Mouse (Mus musculus) CH12.LX (cell line): ENCODE results near the gene Mpv17l2. TPM values are rescaled to one million over a fixed set of nuclear protein-coding genes. Genes with fewer than 3 reads are reported as not detected.

ENCODE experiments used
- DNase-seq: peaks from one replicate; pipeline ENCODE4 v3.0.0-alpha.2; 2013; ENCODE audit errors: extremely low read depth
- H3K27ac ChIP-seq: 2 replicates; pipeline ENCODE4 v1.5.1; 2012; ENCODE audit warnings: low read depth, mild to moderate bottlenecking, control low read depth, moderate library complexity; ENCODE audit not compliant: insufficient read depth
- H3K27me3 ChIP-seq: replicated peaks from 2 replicates; pipeline ENCODE3; 2012; ENCODE audit warnings: inconsistent platforms
- H3K36me3 ChIP-seq, 2 experiments: replicated peaks in 1 of 2; 2 replicates each; pipeline versions ENCODE3 to v1.6.1; 2012; ENCODE audit warnings: inconsistent platforms in 1 of 2, low read length in 1 of 2, mild to moderate bottlenecking in 1 of 2, mixed read lengths in 1 of 2, moderate library complexity in 1 of 2; ENCODE audit not compliant: control insufficient read depth in 1 of 2, insufficient read depth in 1 of 2
- H3K4me1 ChIP-seq, 2 experiments: 2 replicates each; pipeline ENCODE4 v1.6.1; 2012; ENCODE audit warnings: inconsistent platforms in 1 of 2, moderate library complexity in 1 of 2; ENCODE audit not compliant: insufficient read depth in 2 of 2, control insufficient read depth in 1 of 2
- H3K4me2 ChIP-seq: 2 replicates; pipeline ENCODE4 v1.6.1; 2012; ENCODE audit warnings: low read depth, mild to moderate bottlenecking, control low read depth; ENCODE audit not compliant: poor library complexity, insufficient read depth, severe bottlenecking
- H3K4me3 ChIP-seq, 3 experiments: fragments of 150-350 bp in 1 of 3; sonication (generic) in 1 of 3; replicated peaks in 1 of 3; 2 replicates each; pipeline versions ENCODE3 to v1.5.1; 2011 to 2012; ENCODE audit warnings: low read depth in 2 of 3, low read length in 2 of 3, mild to moderate bottlenecking in 2 of 3, moderate library complexity in 2 of 3, control low read depth in 1 of 3, improper control_type of control experiment in 1 of 3, inconsistent platforms in 1 of 3, mixed read lengths in 1 of 3; ENCODE audit not compliant: poor library complexity in 1 of 3
- H3K79me2 ChIP-seq: replicated peaks from 2 replicates; pipeline ENCODE4 v1.6.1; 2012; ENCODE audit warnings: mild to moderate bottlenecking, moderate library complexity; ENCODE audit not compliant: control insufficient read depth, poor library complexity, insufficient read depth, severe bottlenecking; ENCODE audit errors: extremely low read depth
- H3K9ac ChIP-seq: 2 replicates; pipeline ENCODE4 v1.6.1; 2012; ENCODE audit warnings: low read depth, mild to moderate bottlenecking, control low read depth, moderate library complexity; ENCODE audit not compliant: insufficient read depth
- H3K9me3 ChIP-seq: replicated peaks from 2 replicates; pipeline ENCODE3; 2012; ENCODE audit warnings: low read length, inconsistent platforms, mixed read lengths
- BHLHE40 ChIP-seq: IDR thresholded peaks from 2 replicates; pipeline ENCODE4 v1.6.1; 2011; ENCODE audit warnings: mild to moderate bottlenecking, low read depth, low read length, improper control_type of control experiment
- CHD1 ChIP-seq: IDR thresholded peaks from 2 replicates; pipeline ENCODE4 v1.6.1; 2012; ENCODE audit warnings: low read depth, low read length, improper control_type of control experiment, inconsistent platforms
- CHD2 ChIP-seq: IDR thresholded peaks from 2 replicates; pipeline ENCODE4 v1.6.1; 2011; ENCODE audit warnings: low read length, improper control_type of control experiment
- CTCF ChIP-seq, 2 experiments: IDR thresholded peaks in 1 of 2; conservative IDR thresholded peaks in 1 of 2; 2 replicates each; pipeline ENCODE4 v1.5.1; 2011 to 2012; ENCODE audit warnings: low read depth in 2 of 2, low read length in 2 of 2, improper control_type of control experiment in 1 of 2, inconsistent platforms in 1 of 2, mild to moderate bottlenecking in 1 of 2, moderate library complexity in 1 of 2
- E2F4 ChIP-seq: IDR thresholded peaks from 2 replicates; pipeline ENCODE4 v1.6.1; 2011; ENCODE audit warnings: low read depth, low read length, improper control_type of control experiment; ENCODE audit not compliant: insufficient replicate concordance
- ELF1 ChIP-seq: IDR thresholded peaks from 2 replicates; pipeline ENCODE4 v1.6.1; 2014; ENCODE audit warnings: low read depth, mild to moderate bottlenecking, inconsistent platforms, low read length, improper control_type of control experiment
- EP300 ChIP-seq: IDR thresholded peaks from 2 replicates; pipeline ENCODE4 v1.6.1; 2011; ENCODE audit warnings: low read length, improper control_type of control experiment
- ETS1 ChIP-seq: conservative IDR thresholded peaks from 2 replicates; pipeline ENCODE4 v1.6.1; 2012; ENCODE audit warnings: low read depth, mild to moderate bottlenecking, inconsistent platforms, low read length, improper control_type of control experiment, moderate library complexity
- GABPA ChIP-seq: IDR thresholded peaks from 2 replicates; pipeline ENCODE4 v1.6.1; 2012; ENCODE audit warnings: low read depth, low read length, improper control_type of control experiment, inconsistent platforms; ENCODE audit not compliant: insufficient replicate concordance
- HCFC1 ChIP-seq: IDR thresholded peaks from 2 replicates; pipeline ENCODE4 v1.6.1; 2012; ENCODE audit warnings: low read depth, mild to moderate bottlenecking, inconsistent platforms, low read length, improper control_type of control experiment
- IRF4 ChIP-seq: IDR thresholded peaks from 2 replicates; pipeline ENCODE4 v1.6.1; 2014; ENCODE audit warnings: low read depth, mild to moderate bottlenecking, inconsistent platforms, low read length, improper control_type of control experiment
- JUN ChIP-seq: IDR thresholded peaks from 2 replicates; pipeline ENCODE4 v1.6.1; 2011; ENCODE audit warnings: low read depth, mild to moderate bottlenecking, low read length, improper control_type of control experiment, moderate library complexity; ENCODE audit not compliant: insufficient read depth
- JUND ChIP-seq: conservative IDR thresholded peaks from 2 replicates; pipeline ENCODE4 v1.6.1; 2011; ENCODE audit warnings: low read depth, low read length, improper control_type of control experiment
- KAT2A ChIP-seq: IDR thresholded peaks from 2 replicates; pipeline ENCODE4 v1.6.1; 2012; ENCODE audit warnings: low read length, improper control_type of control experiment, inconsistent platforms; ENCODE audit not compliant: insufficient replicate concordance
- MAFK ChIP-seq: IDR thresholded peaks from 2 replicates; pipeline ENCODE4 v1.6.1; 2011; ENCODE audit warnings: low read length, improper control_type of control experiment; ENCODE audit not compliant: insufficient replicate concordance
- MAX ChIP-seq: IDR thresholded peaks from 2 replicates; pipeline ENCODE4 v1.6.1; 2011; ENCODE audit warnings: low read length, improper control_type of control experiment
- MAZ ChIP-seq: IDR thresholded peaks from 2 replicates; pipeline ENCODE4 v1.6.1; 2012; ENCODE audit warnings: low read depth, mild to moderate bottlenecking, inconsistent platforms, low read length, improper control_type of control experiment, moderate library complexity
- MEF2A ChIP-seq: IDR thresholded peaks from 2 replicates; pipeline ENCODE4 v1.6.1; 2014; ENCODE audit warnings: low read depth, mild to moderate bottlenecking, inconsistent platforms, low read length, improper control_type of control experiment, borderline replicate concordance
- MXI1 ChIP-seq: IDR thresholded peaks from 2 replicates; pipeline ENCODE4 v1.6.1; 2011; ENCODE audit warnings: mild to moderate bottlenecking, low read depth, low read length, improper control_type of control experiment
- MYC ChIP-seq: IDR thresholded peaks from 2 replicates; pipeline ENCODE4 v1.6.1; 2011; ENCODE audit warnings: low read depth, mild to moderate bottlenecking, improper control_type of control experiment, low read length
- NELFE ChIP-seq: IDR thresholded peaks from 2 replicates; pipeline ENCODE4 v1.6.1; 2011; ENCODE audit warnings: low read depth, low read length, improper control_type of control experiment
- NRF1 ChIP-seq: IDR thresholded peaks from 2 replicates; pipeline ENCODE4 v1.6.1; 2014; ENCODE audit warnings: low read depth, mild to moderate bottlenecking, inconsistent platforms, low read length, improper control_type of control experiment, moderate library complexity
- PAX5 ChIP-seq: IDR thresholded peaks from 2 replicates; pipeline ENCODE4 v1.6.1; 2012; ENCODE audit warnings: low read length, inconsistent platforms, mixed read lengths
- POLR2A ChIP-seq: IDR thresholded peaks from 2 replicates; pipeline ENCODE4 v1.6.1; 2011; ENCODE audit warnings: low read depth, mild to moderate bottlenecking, improper control_type of control experiment, low read length
- POLR2AphosphoS2 ChIP-seq: IDR thresholded peaks from 2 replicates; pipeline ENCODE4 v1.6.1; 2011; ENCODE audit warnings: low read depth, low read length, improper control_type of control experiment
- RAD21 ChIP-seq: IDR thresholded peaks from 2 replicates; pipeline ENCODE4 v1.6.1; 2011; ENCODE audit warnings: low read depth, mild to moderate bottlenecking, low read length, improper control_type of control experiment, moderate library complexity
- RCOR1 ChIP-seq: conservative IDR thresholded peaks from 2 replicates; pipeline ENCODE4 v1.6.1; 2012; ENCODE audit warnings: low read depth, mild to moderate bottlenecking, inconsistent platforms, low read length, improper control_type of control experiment
- SIN3A ChIP-seq: IDR thresholded peaks from 2 replicates; pipeline ENCODE4 v1.6.1; 2012; ENCODE audit warnings: low read length, improper control_type of control experiment, inconsistent platforms
- SMC3 ChIP-seq: IDR thresholded peaks from 2 replicates; pipeline ENCODE4 v1.6.1; 2011; ENCODE audit warnings: low read depth, low read length, improper control_type of control experiment
- TBP ChIP-seq: conservative IDR thresholded peaks from 2 replicates; pipeline ENCODE4 v1.6.1; 2011; ENCODE audit warnings: low read depth, low read length, improper control_type of control experiment
- TCF12 ChIP-seq: IDR thresholded peaks from 2 replicates; pipeline ENCODE4 v1.6.1; 2014; ENCODE audit warnings: low read depth, mild to moderate bottlenecking, inconsistent platforms, low read length, improper control_type of control experiment
- UBTF ChIP-seq: IDR thresholded peaks from 2 replicates; pipeline ENCODE4 v1.6.1; 2012; ENCODE audit warnings: low read depth, mild to moderate bottlenecking, inconsistent platforms, low read length, improper control_type of control experiment, moderate library complexity
- USF1 ChIP-seq: IDR thresholded peaks from 2 replicates; pipeline ENCODE4 v1.6.1; 2014; ENCODE audit warnings: low read depth, mild to moderate bottlenecking, inconsistent platforms, low read length, improper control_type of control experiment
- USF2 ChIP-seq: conservative IDR thresholded peaks from 2 replicates; pipeline ENCODE4 v1.6.1; 2011; ENCODE audit warnings: low read depth, low read length, improper control_type of control experiment
- ZC3H11A ChIP-seq: IDR thresholded peaks from 2 replicates; pipeline ENCODE4 v1.6.1; 2012; ENCODE audit warnings: low read depth, mild to moderate bottlenecking, inconsistent platforms, low read length, improper control_type of control experiment
- ZKSCAN1 ChIP-seq: IDR thresholded peaks from 2 replicates; pipeline ENCODE4 v1.6.1; 2012; ENCODE audit warnings: low read depth, inconsistent platforms, low read length, improper control_type of control experiment, borderline replicate concordance
- ZMIZ1 ChIP-seq: IDR thresholded peaks from 2 replicates; pipeline ENCODE4 v1.6.1; 2012; ENCODE audit warnings: low read depth, mild to moderate bottlenecking, inconsistent platforms, low read length, improper control_type of control experiment
- ZNF384 ChIP-seq: IDR thresholded peaks from 2 replicates; pipeline ENCODE4 v1.6.1; 2012; ENCODE audit warnings: low read depth, low read length, improper control_type of control experiment, inconsistent platforms
- dilution Hi-C: fragments of 300-500 bp; cut with MboI; formaldehyde crosslinking; loops from 2 replicates; pipeline ENCODE4 v1.14.3; 2020; ENCODE audit warnings: low sequenced_read_pairs; ENCODE audit not compliant: extremely low pct_unique_long_range_greater_than_20kb, extremely low pct_ligation_motif_present
- in situ Hi-C: fragments of 300-500 bp; cut with MboI; formaldehyde crosslinking; loops from 3 replicates; pipeline ENCODE4 v1.14.3; 2019; ENCODE audit warnings: low sequenced_read_pairs, low pct_ligation_motif_present, low pct_unique_long_range_greater_than_20kb, mixed read lengths
- polyA plus RNA-seq: library from polyadenylated mRNA; unstranded; fragments of >175 nt; gene quantifications from 2 replicates; pipeline ENCODE4 v1.2.1, GENCODE M21; 2012; ENCODE audit warnings: low read depth; ENCODE audit not compliant: insufficient read length
- total RNA-seq, 2 experiments: library from RNA; depleted of rRNA; stranded (reverse); fragments of 300-350 nt in 1 of 2; fragments of >200 nt in 1 of 2; gene quantifications; 2 replicates each; pipeline ENCODE4 v1.2.3; 2012 to 2014

The Mpv17l2 gene
- total and polyA plus RNA-seq, 3 experiments = 25.3 to 36.1 (median 27.1) TPM

DNA sequence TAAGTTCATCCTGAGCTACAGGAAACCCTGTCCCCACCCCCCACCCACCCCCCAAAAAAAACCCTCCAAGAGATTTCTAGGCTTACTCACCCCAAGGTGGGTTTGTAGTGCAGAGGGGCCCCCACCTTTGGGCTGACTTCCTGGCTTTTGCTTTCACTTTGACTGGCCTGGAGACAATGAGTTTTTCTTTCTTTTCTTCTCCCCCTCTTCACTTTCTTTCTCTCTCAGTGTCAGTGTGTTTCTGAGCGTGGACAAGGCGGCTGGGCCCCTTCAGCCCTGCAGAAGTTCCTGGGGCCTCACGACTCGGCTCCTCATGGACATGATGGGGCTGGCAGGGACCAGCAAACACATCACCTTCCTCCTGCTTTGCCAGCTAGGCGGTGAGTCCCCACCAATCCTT, 47.5 kb upstream of the Mpv17l2 start, which contains the start of gene Il12rb1:
Il12rb1 (plus strand) TSS at position 211 of the 400 bp plus-strand sequence.
- Histone ChIP-seq H3K79me2 (peaks cover 7% of the 10 kb centered on the region; the same call in 1 of the 2 replicates), H3K36me3 (peaks cover 19 to 29% of the 10 kb centered on the region in 2 experiments), H3K27ac (peak within 1 kb of the TSS; percentile 87), H3K9ac (peak within 1 kb of the TSS; percentile 46), H3K4me3 (peak within 1 kb of the TSS; percentile 62 to 65 (median 63)), H3K9me3 (no peaks in the 10 kb centered on the region), H3K4me1 (peaks cover 30 to 70% of the 10 kb centered on the region in 2 experiments), H3K4me2 (peak within 1 kb of the TSS; percentile 79), H3K27me3 (no peaks in the 10 kb centered on the region)
- TF ChIP-seq NRF1 (no peak), HCFC1 (no peak), KAT2A (no peak), MAZ (peak; percentile 91), USF2 (no peak), BHLHE40 (peak; percentile 54), SIN3A (peak; percentile 57; the same call in 1 of the 2 replicates), POLR2A (peak; percentile 57), JUN (no peak), ZMIZ1 (no peak), ETS1 (peak; percentile 80), TCF12 (peak; percentile 54; the same call in 1 of the 2 replicates), CTCF (conservative IDR thresholded peaks at IDR 0.05 in 1 of 2, IDR thresholded peaks at IDR 0.05 in 1 of 2; ENCODE audit: low read depth in 2 of 2, low read length in 2 of 2) (no peak), TBP (0 out of 2 replicates have a peak, but pooled peaks have one; percentile 14), MYC (peak; percentile 37; the same call in 1 of the 2 replicates), USF1 (no peak), NELFE (no peak), POLR2AphosphoS2 (no peak), RAD21 (no peak), MXI1 (no peak), ZNF384 (no peak; the same call in 1 of the 2 replicates), JUND (peak; percentile 56), GABPA (no peak), IRF4 (peak; percentile 97), EP300 (peak; percentile 68), CHD2 (no peak; the same call in 1 of the 2 replicates), CHD1 (no peak), ELF1 (peak; percentile 44; the same call in 1 of the 2 replicates), ZC3H11A (no peak), RCOR1 (no peak), UBTF (no peak), PAX5 (no peak), MAFK (0 out of 2 replicates have a peak, but pooled peaks have one; percentile 16), ZKSCAN1 (no peak), E2F4 (no peak), SMC3 (no peak), MAX (no peak), MEF2A (peak; percentile 47; the same call in 1 of the 2 replicates)
- dilution Hi-C loops = no loop called here
- in situ Hi-C loops = no loop called here
- peak; percentile 50 for DNase-seq
